Comparison of ENCODE assay signal across 31 mouse cellular contexts in genomic region chr7:112255248-112255866, GRCm38 (mm10). TPM values are rescaled to one million over a fixed set of nuclear protein-coding genes. Genes with fewer than 3 reads are reported as not detected.
DNase-seq lines count a peak whose midpoint lies in the region; ATAC-seq lines count a peak whose summit lies in the region.
"Had no signal": no experiment of that assay in that cellular context is flagged by ENCODE, and none has a peak within 500 bp of the region (broad histone marks: within the 10 kb centered on the region; RNA-seq: fewer than 3 reads in every experiment).

No protein-coding gene starts in this region.

- no peaks in the 10 kb centered on the region for H3K27me3 ChIP-seq in heart, embryonic 10.5 days (ENCODE audit: insufficient read depth, poor library complexity, severe bottlenecking)
- H3K27me3 ChIP-seq in heart, embryonic 15.5 days = no peaks in the 10 kb centered on the region
- no peaks in the 10 kb centered on the region for H3K27me3 ChIP-seq in kidney, embryonic 16.5 days (ENCODE audit: insufficient read depth, low read length)
- H3K27me3 ChIP-seq: embryonic facial prominence, embryonic 15.5 days; kidney, embryonic 15.5 days; liver, embryonic 12.5 days; midbrain, embryonic 13.5 days; neural tube, embryonic 13.5 days; stomach, embryonic 15.5 days had no signal

- no peak overlapping the region for H3K4me3 ChIP-seq in heart, embryonic 10.5 days
- H3K4me3 ChIP-seq in heart, embryonic 15.5 days = no peak overlapping the region
- H3K4me3 ChIP-seq in kidney, embryonic 16.5 days (ENCODE audit: low read length) = no peak overlapping the region
- H3K4me3 ChIP-seq: embryonic facial prominence, embryonic 10.5 days; embryonic facial prominence, embryonic 15.5 days; forebrain, embryonic 12.5 days; kidney, embryonic 15.5 days; liver, embryonic 12.5 days; midbrain, embryonic 13.5 days; neural tube, embryonic 13.5 days; stomach, embryonic 15.5 days had no signal

- H3K27ac ChIP-seq in heart, embryonic 10.5 days = peak overlapping the region; percentile 92
- peak overlapping the region; percentile 88 for H3K27ac ChIP-seq in heart, embryonic 15.5 days
- H3K27ac ChIP-seq in kidney, embryonic 16.5 days (ENCODE audit: low read length) = no peak overlapping the region
- H3K27ac ChIP-seq: embryonic facial prominence, embryonic 10.5 days; embryonic facial prominence, embryonic 15.5 days; forebrain, embryonic 12.5 days; kidney, embryonic 15.5 days; liver, embryonic 12.5 days; macrophage; midbrain, embryonic 13.5 days; neural tube, embryonic 13.5 days; stomach, embryonic 15.5 days had no signal

- intact Hi-C loops in heart, postnatal 14 days (cut with DNase I) = no loop called here

- H3K9ac ChIP-seq in heart, embryonic 15.5 days = 0 out of 2 replicates have a peak overlapping the region, but pooled peaks have one; percentile 1
- H3K9ac ChIP-seq in kidney, embryonic 16.5 days (replicated peaks; ENCODE audit: low read length) = no peak overlapping the region
- H3K9ac ChIP-seq: embryonic facial prominence, embryonic 15.5 days; forebrain, embryonic 12.5 days; forebrain, postnatal 0 days; kidney, embryonic 15.5 days; liver, embryonic 12.5 days; liver, postnatal 0 days; midbrain, embryonic 13.5 days; neural tube, embryonic 13.5 days; stomach, embryonic 15.5 days had no signal

- no peak for DNase-seq in heart, embryonic 10.5 days (ENCODE audit: low spot score)
- no peak for DNase-seq in heart, postnatal 14 days
- DNase-seq in heart, adult 9 months (ENCODE audit: low spot score in 2 of 2) = no peak
- DNase-seq in retina, postnatal 1 day = peak; percentile 60
- DNase-seq in retina, embryonic 14.5 days (ENCODE audit: low spot score) = no peak
- DNase-seq: adrenal gland, adult 2 months; adrenal gland, postnatal 36 days; forebrain, postnatal 0 days; gastrocnemius, postnatal 10 days; kidney, adult 18-20 months; kidney, postnatal 36 days; left cerebral cortex, postnatal 4 days; liver, postnatal 0 days; right cerebral cortex, postnatal 14 days; thymus, adult 18-20 months; thymus, postnatal 25 days had no signal

- ATAC-seq in heart, embryonic 15.5 days (replicated peaks; ENCODE audit: insufficient number of reproducible peaks, insufficient read depth, low FRiP score, low read depth) = no peak
- no peak for ATAC-seq in kidney, embryonic 16.5 days (ENCODE audit: low FRiP score, low TSS enrichment)
- ATAC-seq: activated CD4-positive, CD25-positive, alpha-beta regulatory T cell, adult 4 months; forebrain, postnatal 0 days; hindbrain, embryonic 16.5 days; liver, embryonic 12.5 days; liver, postnatal 0 days; lung, postnatal 0 days; midbrain, embryonic 13.5 days had no signal

- H3K4me2 ChIP-seq in heart, embryonic 15.5 days = no peak overlapping the region
- no peak overlapping the region for H3K4me2 ChIP-seq in kidney, embryonic 16.5 days (replicated peaks; ENCODE audit: low read depth, low read length)
- H3K4me2 ChIP-seq: embryonic facial prominence, embryonic 15.5 days; forebrain, embryonic 12.5 days; kidney, embryonic 15.5 days; liver, embryonic 12.5 days; midbrain, embryonic 13.5 days; neural tube, embryonic 13.5 days; stomach, embryonic 15.5 days had no signal

- peaks cover 54% of the 10 kb centered on the region for H3K36me3 ChIP-seq in heart, embryonic 10.5 days
- peaks cover 17% of the 10 kb centered on the region; the same call in 1 of the 2 replicates for H3K36me3 ChIP-seq in heart, embryonic 15.5 days
- H3K36me3 ChIP-seq in kidney, embryonic 16.5 days (ENCODE audit: insufficient read depth, low read length) = no peaks in the 10 kb centered on the region
- H3K36me3 ChIP-seq: embryonic facial prominence, embryonic 10.5 days; embryonic facial prominence, embryonic 15.5 days; forebrain, embryonic 12.5 days; kidney, embryonic 15.5 days; liver, embryonic 12.5 days; midbrain, embryonic 13.5 days; neural tube, embryonic 13.5 days; stomach, embryonic 15.5 days had no signal

- no peaks in the 10 kb centered on the region for H3K9me3 ChIP-seq in heart, embryonic 10.5 days
- no peaks in the 10 kb centered on the region for H3K9me3 ChIP-seq in heart, embryonic 15.5 days (replicated peaks)
- no peaks in the 10 kb centered on the region for H3K9me3 ChIP-seq in kidney, embryonic 16.5 days (ENCODE audit: low read length)
- H3K9me3 ChIP-seq: embryonic facial prominence, embryonic 10.5 days; embryonic facial prominence, embryonic 15.5 days; forebrain, embryonic 12.5 days; kidney, embryonic 15.5 days; liver, embryonic 12.5 days; midbrain, embryonic 13.5 days; neural tube, embryonic 13.5 days; stomach, embryonic 15.5 days had no signal

- peaks cover 87% of the 10 kb centered on the region for H3K4me1 ChIP-seq in heart, embryonic 10.5 days
- peaks cover 89% of the 10 kb centered on the region for H3K4me1 ChIP-seq in heart, embryonic 15.5 days (replicated peaks)
- H3K4me1 ChIP-seq in kidney, embryonic 16.5 days (ENCODE audit: insufficient read depth, low read length) = peaks cover 18% of the 10 kb centered on the region
- H3K4me1 ChIP-seq: embryonic facial prominence, embryonic 10.5 days; forebrain, embryonic 12.5 days; midbrain, embryonic 13.5 days; neural tube, embryonic 13.5 days had no signal

- WGBS in heart, embryonic 10.5 days = 60% methylated on average over 3 of the region's 3 CpGs
- WGBS in heart, embryonic 15.5 days = 49% methylated on average over 3 of the region's 3 CpGs
- 65% methylated on average over 3 of the region's 3 CpGs for WGBS in kidney, embryonic 16.5 days

RNA-seq across cellular contexts. Expression of gene Mical2, which starts 29.7 kb away (rescaled TPM):
- polyA plus RNA-seq in heart, embryonic 10.5 days (2016; fragmentation: Nextera tagmentation; extraction: Ambion mirVana) = 77.8 and 153 TPM in 2 replicates
- 100 to 1,000 TPM; 105 to 127 TPM for total RNA-seq in heart, postnatal 14 days (2021)
- 132 and 134 TPM in 2 replicates for polyA plus RNA-seq in heart, embryonic 15.5 days (2015; fragmentation: Nextera tagmentation; extraction: Ambion mirVana)
- polyA plus RNA-seq in kidney, embryonic 16.5 days (2015; fragmentation: Nextera tagmentation; extraction: Ambion mirVana) = 7.9 and 8.3 TPM in 2 replicates
- total RNA-seq: CH12.LX had no signal
